Mouse (Mus musculus) midbrain, embryonic 10.5 days (tissue): ENCODE results near the gene Cd3g. TPM values are rescaled to one million over a fixed set of nuclear protein-coding genes. Genes with fewer than 3 reads are reported as not detected.

Experiments used
- DNase-seq: peaks from one replicate; pipeline ENCODE4 v3.0.0-alpha.2; 2017; ENCODE audit warnings: low spot score
- H3K27ac ChIP-seq: fragments of 300-500 bp; sonication (generic); replicated peaks from 2 replicates; pipeline ENCODE4 v1.5.1; 2016; ENCODE audit warnings: mild to moderate bottlenecking
- H3K27me3 ChIP-seq: fragments of 300-500 bp; sonication (generic); 2 replicates; pipeline ENCODE4 v1.6.1; 2016; ENCODE audit warnings: low read depth, mild to moderate bottlenecking; ENCODE audit not compliant: poor library complexity, severe bottlenecking
- H3K36me3 ChIP-seq: fragments of 300-500 bp; sonication (generic); 2 replicates; pipeline ENCODE4 v1.6.1; 2016; ENCODE audit warnings: mild to moderate bottlenecking, moderate library complexity
- H3K4me1 ChIP-seq: fragments of 300-500 bp; sonication (generic); 2 replicates; pipeline ENCODE4 v1.6.1; 2016
- H3K4me3 ChIP-seq: fragments of 300-500 bp; sonication (generic); 2 replicates; pipeline ENCODE4 v1.5.1; 2016; ENCODE audit warnings: mild to moderate bottlenecking, moderate library complexity
- H3K9me3 ChIP-seq: fragments of 300-500 bp; sonication (generic); replicated peaks from 2 replicates; pipeline ENCODE4 v1.6.1; 2016; ENCODE audit warnings: mild to moderate bottlenecking
- WGBS: fragments of 180-500 bp; shearing (Covaris S2); methylation state at CpG from one replicate; pipeline ENCODE4 v1.1.7; 2016; 5-methylcytosine and 5-hydroxymethylcytosine counted together
- polyA plus RNA-seq: library from polyadenylated mRNA; unstranded; fragments of >200 nt; fragmentation: Nextera tagmentation; extraction: Ambion mirVana; gene quantifications from 2 replicates; pipeline ENCODE4 v1.2.1, GENCODE M21; 2016

Gene Cd3g
- polyA plus RNA-seq, 1 experiment from 2014 or later = not detected

DNA sequence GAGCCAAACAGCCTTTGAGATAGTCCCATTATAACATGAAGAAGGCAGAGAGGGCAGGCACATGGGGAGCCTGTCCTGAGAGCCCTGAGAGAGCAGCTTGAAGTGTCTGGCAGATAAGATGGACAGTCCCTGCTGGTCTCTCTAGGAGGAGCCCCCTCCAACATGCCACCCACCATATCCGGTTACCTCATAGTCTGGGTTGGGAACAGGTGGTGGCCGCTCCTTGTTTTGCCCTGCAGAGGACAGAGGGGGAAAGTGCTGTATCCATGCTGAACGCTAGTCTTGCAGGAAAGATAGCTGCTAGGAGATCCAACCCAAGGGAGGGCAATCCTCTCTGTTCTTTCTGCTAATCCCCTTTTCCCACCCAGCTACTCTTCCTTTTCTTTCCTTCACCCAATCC lies 20.0 kb upstream of the Cd3g start:
- 76% methylated on average over 3 of the region's 3 CpGs for WGBS

GRCm38 (mm10) chr9:44999776-45000175 lies 19.5 kb upstream of the Cd3g start:
- Histone ChIP-seq H3K27ac (no peak overlapping the region), H3K9me3 (no peaks in the 10 kb centered on the region; the same call in 1 of the 2 replicates), H3K36me3 (no peaks in the 10 kb centered on the region), H3K4me1 (peaks cover 3% of the 10 kb centered on the region; the same call in 1 of the 2 replicates), H3K27me3 (no peaks in the 10 kb centered on the region), H3K4me3 (no peak overlapping the region)
- WGBS = 80% methylated on average over 5 of the region's 5 CpGs
- DNase-seq = no peak

More for the DNA sequence above, 20.0 kb upstream of the Cd3g start:
- Histone ChIP-seq H3K4me3 (no peak overlapping the region), H3K9me3 (no peaks in the 10 kb centered on the region; the same call in 1 of the 2 replicates), H3K27me3 (no peaks in the 10 kb centered on the region), H3K27ac (no peak overlapping the region), H3K36me3 (no peaks in the 10 kb centered on the region), H3K4me1 (peaks cover 3% of the 10 kb centered on the region; the same call in 1 of the 2 replicates)
- DNase-seq = no peak

DNA sequence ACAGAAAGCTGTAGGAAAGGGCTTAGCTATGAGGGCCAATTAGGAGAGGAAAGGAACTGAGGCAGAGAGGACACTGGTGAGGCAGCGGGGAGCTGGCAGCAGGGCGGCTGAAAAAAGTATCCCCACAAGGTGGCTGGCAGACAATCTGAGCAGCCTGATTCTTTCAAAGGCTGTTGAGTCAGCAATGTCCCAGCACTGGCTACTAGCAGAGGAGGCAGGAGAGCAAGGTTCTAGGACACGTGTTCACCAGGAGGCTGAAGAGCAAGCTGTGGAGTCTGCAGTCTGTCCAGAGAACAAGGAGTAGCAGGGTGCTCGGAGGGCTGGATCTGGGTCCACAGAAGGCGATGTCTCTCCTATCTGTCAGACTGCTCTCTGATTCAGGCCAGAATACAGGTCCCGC lies 18.9 kb upstream of the Cd3g start:
- H3K4me1 ChIP-seq = peaks cover 3% of the 10 kb centered on the region; the same call in 1 of the 2 replicates
- WGBS = 65% methylated on average over 6 of the region's 6 CpGs

DNA sequence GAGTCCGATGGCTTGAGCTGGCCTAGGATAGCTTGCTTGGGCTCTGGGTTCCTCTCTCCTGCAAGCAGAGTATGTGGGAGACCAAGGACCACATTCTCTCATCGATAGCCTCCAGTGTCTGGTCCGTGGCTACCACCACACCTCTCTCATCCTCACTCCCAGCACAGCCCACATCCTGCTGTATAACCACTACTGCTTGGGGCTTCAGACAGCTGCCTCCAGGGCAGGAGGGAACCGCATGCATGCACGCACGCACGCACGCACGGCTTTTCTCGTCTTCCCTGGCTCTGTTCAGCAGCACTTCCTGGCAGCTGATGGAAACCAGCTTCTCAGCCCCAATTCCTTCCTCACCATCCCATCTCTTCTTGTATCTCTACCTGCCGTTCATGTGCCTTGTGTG lies 17.9 kb upstream of the Cd3g start:
- Histone ChIP-seq H3K9me3 (no peaks in the 10 kb centered on the region; the same call in 1 of the 2 replicates), H3K27me3 (no peaks in the 10 kb centered on the region), H3K36me3 (no peaks in the 10 kb centered on the region), H3K4me1 (peaks cover 3% of the 10 kb centered on the region; the same call in 1 of the 2 replicates), H3K4me3 (no peak overlapping the region), H3K27ac (no peak overlapping the region)
- no peak for DNase-seq
- 75% methylated on average over 11 of the region's 11 CpGs for WGBS

More for the DNA sequence above, 18.9 kb upstream of the Cd3g start:
- Histone ChIP-seq H3K27ac (no peak overlapping the region), H3K27me3 (no peaks in the 10 kb centered on the region), H3K9me3 (no peaks in the 10 kb centered on the region; the same call in 1 of the 2 replicates), H3K4me3 (no peak overlapping the region), H3K36me3 (no peaks in the 10 kb centered on the region)
- DNase-seq = no peak

DNA sequence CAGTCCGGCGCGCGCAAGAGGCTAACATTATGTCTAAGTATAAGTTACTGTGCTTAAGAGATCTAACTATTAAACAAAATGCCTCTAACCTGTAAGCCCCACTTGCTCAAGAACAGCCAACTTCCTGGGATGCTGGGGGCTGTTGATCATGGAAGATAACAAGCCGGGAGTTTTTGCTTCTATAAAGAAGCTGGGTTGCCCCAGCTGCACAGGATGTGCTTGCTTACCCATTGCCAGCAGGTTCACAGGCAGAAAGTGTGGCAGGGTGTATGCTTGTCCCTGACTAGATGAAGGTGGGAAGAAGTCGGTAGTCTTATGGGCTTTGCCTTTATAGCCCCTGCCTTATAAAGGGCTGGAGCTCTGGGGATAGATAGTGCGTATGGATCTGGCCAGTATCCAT lies 16.4 kb upstream of the Cd3g start:
- Histone ChIP-seq H3K27me3 (no peaks in the 10 kb centered on the region), H3K4me3 (no peak overlapping the region), H3K27ac (no peak overlapping the region), H3K4me1 (peaks cover 3% of the 10 kb centered on the region; the same call in 1 of the 2 replicates), H3K36me3 (no peaks in the 10 kb centered on the region), H3K9me3 (no peaks in the 10 kb centered on the region; the same call in 1 of the 2 replicates)
- no peak for DNase-seq
- 94% methylated on average over 7 of the region's 7 CpGs for WGBS

DNA sequence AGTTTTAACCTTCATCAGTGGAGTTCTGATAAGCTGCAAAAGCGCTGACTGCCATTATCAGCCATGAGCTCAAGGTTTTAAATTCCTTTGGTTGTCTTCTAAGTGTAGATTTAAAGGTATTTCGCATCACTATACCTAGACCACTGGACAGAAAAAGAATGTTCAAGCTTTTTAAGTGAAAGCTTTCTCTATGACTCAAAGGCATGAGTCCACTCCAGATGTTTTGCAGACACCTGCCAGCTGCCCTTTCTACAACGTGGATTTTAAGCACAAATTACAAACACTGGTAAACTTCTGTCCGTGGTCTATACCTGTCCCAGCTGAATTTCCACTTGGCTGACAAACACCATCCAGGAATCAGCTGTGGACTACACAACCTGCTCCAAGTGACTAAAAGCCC lies 14.7 kb upstream of the Cd3g start:
- Histone ChIP-seq H3K27ac (no peak overlapping the region), H3K36me3 (no peaks in the 10 kb centered on the region), H3K4me1 (no peaks in the 10 kb centered on the region), H3K9me3 (no peaks in the 10 kb centered on the region; the same call in 1 of the 2 replicates), H3K4me3 (no peak overlapping the region), H3K27me3 (no peaks in the 10 kb centered on the region)
- WGBS = 80% methylated on average over 4 of the region's 4 CpGs
- DNase-seq = no peak

DNA sequence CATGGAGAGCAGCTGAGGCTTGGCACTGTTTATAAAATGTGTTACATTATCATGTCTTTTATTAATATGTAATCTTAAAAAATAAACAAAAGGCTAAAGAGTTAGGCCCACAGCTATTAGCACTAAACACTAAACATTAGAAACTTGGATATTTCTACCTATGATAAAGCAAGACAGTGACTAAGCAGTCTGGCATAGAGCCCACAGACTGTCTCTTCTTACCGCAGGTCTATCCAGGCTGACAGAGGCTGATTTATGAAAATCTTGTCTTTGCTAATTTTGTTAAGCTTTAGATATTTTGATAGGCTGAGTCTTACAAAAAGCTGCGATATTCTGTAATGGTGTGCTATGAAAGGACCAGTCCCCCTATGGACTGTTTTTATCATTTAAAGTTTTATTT lies 13.0 kb upstream of the Cd3g start:
- Histone ChIP-seq H3K27me3 (no peaks in the 10 kb centered on the region), H3K27ac (no peak overlapping the region), H3K4me1 (no peaks in the 10 kb centered on the region), H3K4me3 (no peak overlapping the region), H3K36me3 (no peaks in the 10 kb centered on the region), H3K9me3 (no peaks in the 10 kb centered on the region; the same call in 1 of the 2 replicates)
- 93% methylated on average over 2 of the region's 2 CpGs for WGBS
- DNase-seq = no peak

- Histone ChIP-seq H3K36me3 (no peaks in the 10 kb centered on the region), H3K4me1 (no peaks in the 10 kb centered on the region), H3K9me3 (no peaks in the 10 kb centered on the region; the same call in 1 of the 2 replicates), H3K27me3 (no peaks in the 10 kb centered on the region), H3K4me3 (no peak overlapping the region), H3K27ac (no peak overlapping the region)
- DNase-seq = no peak
Observed at GRCm38 (mm10) chr9:44992271-44992670, 12.0 kb upstream of the Cd3g start.

DNA sequence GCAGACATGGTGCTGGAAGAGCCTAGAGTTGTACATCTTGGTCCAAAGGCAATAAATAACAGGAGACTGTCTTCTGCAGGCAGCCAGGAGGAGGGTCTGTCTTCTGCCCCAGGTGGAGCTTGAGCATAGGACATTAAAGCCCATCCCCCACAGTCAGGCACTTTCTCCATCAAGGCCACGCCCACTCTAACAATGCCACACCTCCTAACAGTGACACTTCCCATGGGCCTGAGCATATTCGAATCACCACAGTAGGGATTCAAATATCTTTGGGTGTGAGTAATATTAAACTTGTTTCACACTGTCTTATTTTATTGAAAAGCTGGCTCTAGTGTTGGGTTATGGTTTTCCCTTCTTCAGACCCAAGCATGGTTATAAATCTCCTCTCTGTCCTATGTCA lies 11.6 kb upstream of the Cd3g start:
- 73% methylated on average over 2 of the region's 2 CpGs for WGBS
- H3K27me3 ChIP-seq = no peaks in the 10 kb centered on the region
- H3K4me1 ChIP-seq = no peaks in the 10 kb centered on the region
- no peak overlapping the region for H3K4me3 ChIP-seq
- no peak for DNase-seq
- H3K36me3 ChIP-seq = no peaks in the 10 kb centered on the region
- H3K9me3 ChIP-seq = no peaks in the 10 kb centered on the region; the same call in 1 of the 2 replicates
- H3K27ac ChIP-seq = no peak overlapping the region

DNA sequence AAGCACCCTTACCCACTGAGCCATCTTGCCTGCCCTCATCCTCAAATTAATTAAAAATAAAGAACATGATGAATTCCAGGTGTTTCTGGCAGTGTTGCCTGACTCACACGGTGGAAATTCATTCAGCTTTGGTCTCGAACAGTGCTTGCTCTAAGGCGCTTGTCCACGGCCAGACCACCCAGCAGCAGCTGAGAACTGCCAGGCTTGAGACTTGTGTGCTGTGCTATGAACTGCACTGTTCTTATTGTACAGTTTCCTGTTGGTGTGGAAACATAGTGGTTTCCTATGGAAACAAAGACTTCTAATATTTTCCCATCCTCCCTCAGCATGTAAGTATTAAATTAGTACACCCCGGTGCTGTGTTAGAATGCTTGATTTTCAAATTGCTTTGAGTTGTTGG lies 6.7 kb upstream of the Cd3g start:
- Histone ChIP-seq H3K27ac (no peak overlapping the region), H3K4me1 (peaks cover 8% of the 10 kb centered on the region), H3K9me3 (no peaks in the 10 kb centered on the region), H3K36me3 (no peaks in the 10 kb centered on the region), H3K27me3 (0 out of 2 replicates have a peak, but pooled peaks cover 5% of the 10 kb centered on the region), H3K4me3 (no peak overlapping the region)
- WGBS = 85% methylated on average over 5 of the region's 5 CpGs
- no peak for DNase-seq

DNA sequence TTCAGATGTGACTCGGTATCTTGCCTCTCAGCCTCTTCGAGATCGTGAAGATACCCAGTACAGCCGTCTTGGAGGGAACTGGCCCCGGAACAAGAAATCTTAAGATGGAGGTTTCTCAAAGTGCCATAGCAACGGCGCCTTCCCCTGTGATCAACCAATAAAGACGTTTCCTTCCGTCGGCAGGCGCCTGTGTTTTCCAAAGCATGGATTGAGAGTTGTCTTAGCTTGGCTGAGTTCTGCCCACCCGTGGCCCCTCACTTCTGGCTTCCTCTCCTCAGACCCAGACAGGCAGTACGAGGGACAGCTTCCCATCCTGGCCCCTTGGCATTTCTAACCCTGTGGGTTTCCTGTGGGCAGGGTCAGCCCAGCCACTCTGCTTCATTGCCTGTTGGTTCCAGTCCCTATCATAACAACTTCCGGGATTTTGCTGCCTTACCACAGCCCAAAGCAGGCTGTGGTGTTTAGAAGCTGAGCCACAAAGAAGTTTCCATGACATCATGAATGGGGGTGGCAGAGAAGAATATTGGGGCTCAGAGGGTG lies 6.1 kb upstream of the Cd3g start:
- H3K4me1 ChIP-seq = peaks cover 8% of the 10 kb centered on the region
- 65% methylated on average over 14 of the region's 14 CpGs for WGBS
- H3K27me3 ChIP-seq = 0 out of 2 replicates have a peak, but pooled peaks cover 5% of the 10 kb centered on the region
- H3K36me3 ChIP-seq = no peaks in the 10 kb centered on the region
- no peaks in the 10 kb centered on the region for H3K9me3 ChIP-seq
- no peak overlapping the region for H3K27ac ChIP-seq
- no peak overlapping the region for H3K4me3 ChIP-seq
- DNase-seq = no peak

DNA sequence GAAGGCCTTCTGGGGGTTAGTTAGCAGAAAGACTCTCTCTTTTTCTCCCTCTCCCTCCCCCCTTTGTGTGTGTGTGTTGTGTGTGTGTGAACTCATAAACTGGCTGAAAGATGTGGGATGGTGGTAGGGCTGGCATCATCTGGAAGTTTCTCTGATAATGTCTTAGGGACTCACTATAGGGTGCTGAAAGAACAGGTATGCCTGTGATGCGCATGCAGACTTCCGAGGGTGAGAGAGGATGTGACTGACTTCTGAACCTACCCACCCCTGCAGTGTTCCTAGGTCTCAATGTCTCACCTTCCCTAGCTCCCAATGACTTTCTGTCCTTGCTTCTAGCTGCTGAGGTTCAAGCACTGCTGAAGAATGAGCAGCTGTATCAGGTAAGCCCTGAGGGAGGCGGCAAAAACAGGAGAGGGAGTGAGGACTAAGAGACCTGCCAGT lies 5.5 kb upstream of the Cd3g start:
- H3K27ac ChIP-seq = no peak overlapping the region
- 83% methylated on average over 3 of the region's 3 CpGs for WGBS
- no peaks in the 10 kb centered on the region for H3K36me3 ChIP-seq
- 0 out of 2 replicates have a peak, but pooled peaks cover 5% of the 10 kb centered on the region for H3K27me3 ChIP-seq
- no peak overlapping the region for H3K4me3 ChIP-seq
- H3K9me3 ChIP-seq = no peaks in the 10 kb centered on the region
- no peak for DNase-seq
- H3K4me1 ChIP-seq = peaks cover 8% of the 10 kb centered on the region

GRCm38 (mm10) chr9:44983001-44983400 lies 2.8 kb upstream of the Cd3g start:
- H3K4me3 ChIP-seq = no peak overlapping the region
- no peak for DNase-seq
- no peaks in the 10 kb centered on the region for H3K36me3 ChIP-seq
- no peaks in the 10 kb centered on the region for H3K9me3 ChIP-seq
- no peak overlapping the region for H3K27ac ChIP-seq
- peaks cover 8% of the 10 kb centered on the region for H3K4me1 ChIP-seq
- 0 out of 2 replicates have a peak, but pooled peaks cover 5% of the 10 kb centered on the region for H3K27me3 ChIP-seq
- WGBS = 85% methylated on average over 2 of the region's 2 CpGs
